Mouse (Mus musculus): ENCODE measurements around the gene Nomo1.

- TF ChIP-seq CTCF (IDR thresholded peaks at IDR 0.05; ENCODE audit: borderline replicate concordance, insufficient read depth, low read depth, low read length) (no peak), POLR2A (IDR thresholded peaks at IDR 0.05; ENCODE audit: borderline replicate concordance, insufficient read depth, low read length) (no peak)
Measured at GRCm38 (mm10) chr7:45992470-45992869, 41.0 kb upstream of the Nomo1 start.
